Mouse (Mus musculus) c-Kit-positive CD71-negative TER-119-negative erythroid progenitor cells, embryonic 14.5 days (primary cell): ENCODE data around the gene Ank2.

Experiments
- DNase-seq: peaks from one replicate; pipeline ENCODE4 v3.0.0-alpha.2; 2013; ENCODE audit warnings: low read depth

The Ank2 gene

DNA sequence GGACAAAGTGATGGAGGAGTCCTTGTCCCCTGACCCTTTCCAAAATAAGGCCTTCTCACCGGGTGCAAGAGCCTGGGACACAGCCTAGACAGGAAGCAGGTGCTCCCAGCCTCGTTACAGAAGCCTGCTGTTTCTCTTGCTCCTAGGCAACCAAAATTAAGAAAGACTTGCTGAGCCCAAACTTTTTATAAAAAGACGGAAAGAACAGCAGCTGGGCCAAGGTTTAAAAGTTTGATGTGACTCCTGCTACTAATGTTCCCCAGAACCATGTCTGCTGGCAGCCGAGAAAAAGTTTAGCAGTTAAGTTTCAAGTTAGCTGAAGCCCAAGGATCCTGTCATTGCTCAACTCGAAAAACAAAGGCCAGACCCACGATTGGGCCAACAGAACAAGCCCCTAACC lies 480.0 kb downstream of the Ank2 start:
- DNase-seq, result no peak

DNA sequence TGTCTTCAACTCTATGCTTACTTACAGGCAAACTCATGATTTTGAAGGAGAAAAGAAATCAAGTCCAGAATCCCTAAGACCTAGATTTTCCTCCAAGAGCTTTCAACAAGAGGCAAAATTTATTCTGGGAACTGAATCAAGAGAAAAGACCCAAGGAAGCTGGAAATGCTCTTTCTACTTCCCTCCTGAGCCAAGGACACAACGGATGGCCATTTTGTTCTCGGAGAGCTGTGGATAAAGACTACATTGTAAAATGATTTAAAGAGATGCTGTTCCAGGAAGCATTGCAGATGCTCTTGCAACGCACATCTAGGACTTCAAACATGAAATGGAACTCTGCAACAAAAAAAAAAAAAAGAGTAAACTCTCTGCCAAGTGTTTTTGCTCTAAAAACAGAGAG lies 481.6 kb downstream of the Ank2 start:
- DNase-seq, result no peak

DNA sequence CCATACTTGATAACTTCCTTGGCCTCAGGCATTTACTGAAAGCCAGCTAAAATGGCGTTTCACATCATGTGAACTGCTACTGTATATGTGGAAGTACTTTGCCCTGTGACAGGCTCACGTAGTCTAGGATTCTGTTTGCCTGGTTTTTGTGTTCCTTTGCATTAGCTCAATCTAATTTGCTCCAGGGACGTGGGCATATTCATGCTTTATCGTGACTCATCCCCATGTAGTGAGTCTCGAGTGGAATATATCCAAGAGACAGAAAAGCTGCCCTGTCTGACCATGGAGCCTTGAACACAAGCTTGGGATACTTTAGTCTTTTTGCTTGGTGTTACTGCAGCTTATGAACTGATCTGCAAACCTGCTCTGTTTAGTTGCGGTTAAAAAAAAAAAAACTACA lies 483.6 kb downstream of the Ank2 start:
- no peak for DNase-seq

DNA sequence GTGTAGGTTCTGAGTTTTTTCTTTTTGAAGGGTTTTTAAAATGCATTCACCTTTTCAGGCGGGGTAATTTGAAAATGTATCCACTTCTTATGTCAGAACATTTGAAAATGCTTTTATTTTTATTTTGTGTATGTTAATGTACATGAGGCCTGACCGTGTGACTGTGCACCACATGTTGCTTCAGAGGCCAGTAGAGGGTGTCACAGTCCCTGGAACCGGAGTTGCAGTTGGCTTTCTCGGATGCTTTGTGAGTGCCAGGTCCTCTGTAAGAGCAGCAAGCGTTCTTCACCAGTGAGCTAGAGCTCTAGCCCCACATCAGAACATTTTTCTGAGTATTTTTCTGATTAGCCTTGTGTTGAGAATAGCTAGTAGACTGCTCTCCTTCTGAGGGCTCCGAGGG lies 484.0 kb downstream of the Ank2 start:
- no peak for DNase-seq

DNA sequence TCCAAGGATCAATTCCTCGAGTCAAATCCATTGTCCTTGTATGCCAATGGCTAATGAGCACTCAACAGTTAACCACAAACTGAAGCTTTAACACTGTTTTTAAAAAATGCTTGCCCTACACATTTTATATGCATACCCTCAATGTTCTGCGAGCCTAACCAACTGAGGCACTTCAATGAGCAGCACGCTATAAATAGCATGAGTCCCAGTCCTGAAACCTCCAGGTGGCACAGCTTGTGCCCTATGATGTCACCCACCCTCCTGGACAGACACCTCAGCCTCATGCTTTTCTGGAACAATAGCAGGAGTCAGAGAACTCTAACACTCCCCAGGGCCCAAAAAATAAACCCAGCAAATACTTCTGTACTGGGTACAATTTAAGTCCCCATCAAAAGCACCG lies 485.2 kb downstream of the Ank2 start:
- no peak for DNase-seq

DNA sequence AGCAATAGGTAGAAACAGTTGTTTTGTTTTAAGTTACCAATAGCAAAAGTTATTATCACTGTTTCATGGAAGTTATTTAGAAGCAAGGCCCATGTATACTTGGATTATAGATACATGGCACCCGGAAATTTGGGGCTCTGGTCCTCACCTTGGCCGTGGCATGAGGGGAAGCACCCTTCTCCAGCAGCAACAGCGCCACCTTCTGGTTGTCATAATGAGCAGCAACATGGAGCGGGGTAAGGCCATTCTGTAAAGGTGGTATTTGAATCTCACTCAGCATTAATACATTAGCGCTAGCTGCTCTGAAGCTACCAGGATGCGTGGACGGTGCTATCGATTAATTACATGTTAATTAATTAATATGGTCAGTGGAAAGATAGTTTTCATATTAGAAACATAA lies 486.6 kb downstream of the Ank2 start:
- DNase-seq, result peak; percentile 34

DNA sequence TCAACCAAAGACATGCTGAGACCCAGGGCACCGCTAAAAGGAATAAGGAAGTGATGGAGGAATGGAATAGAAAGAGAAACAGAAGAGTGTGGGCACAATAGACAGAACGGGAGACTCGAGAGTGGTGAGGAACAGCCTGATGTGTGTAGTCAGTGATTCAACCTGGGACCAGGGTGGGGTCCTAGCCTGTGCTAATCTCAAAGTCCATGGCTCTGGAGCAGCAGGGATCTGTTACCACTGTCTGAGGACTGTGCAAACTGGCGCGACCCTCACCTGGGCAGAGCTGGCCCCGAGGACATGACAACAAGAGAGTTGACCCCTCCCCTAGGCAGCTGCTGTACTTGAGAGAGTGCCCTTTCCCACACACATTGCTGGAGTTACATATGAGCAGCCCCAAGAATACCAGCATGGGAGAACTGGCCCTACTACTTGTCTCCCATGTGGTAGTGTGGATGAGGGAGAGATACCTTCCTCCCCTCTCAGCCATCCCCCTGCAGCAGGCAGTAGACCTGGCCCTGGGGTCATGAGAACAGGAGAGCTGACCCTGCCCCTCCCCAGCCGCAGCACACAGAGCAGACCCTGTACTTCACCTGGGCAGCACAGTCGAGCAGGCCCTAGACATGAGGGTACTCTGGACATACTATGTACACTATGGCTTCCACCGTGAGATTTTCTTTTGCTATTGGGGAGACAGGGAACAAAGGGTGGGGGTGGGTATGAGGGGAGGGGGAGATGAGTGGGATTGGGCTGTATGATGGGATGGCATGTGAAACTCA lies 493.1 kb downstream of the Ank2 start:
- DNase-seq, result no peak

DNA sequence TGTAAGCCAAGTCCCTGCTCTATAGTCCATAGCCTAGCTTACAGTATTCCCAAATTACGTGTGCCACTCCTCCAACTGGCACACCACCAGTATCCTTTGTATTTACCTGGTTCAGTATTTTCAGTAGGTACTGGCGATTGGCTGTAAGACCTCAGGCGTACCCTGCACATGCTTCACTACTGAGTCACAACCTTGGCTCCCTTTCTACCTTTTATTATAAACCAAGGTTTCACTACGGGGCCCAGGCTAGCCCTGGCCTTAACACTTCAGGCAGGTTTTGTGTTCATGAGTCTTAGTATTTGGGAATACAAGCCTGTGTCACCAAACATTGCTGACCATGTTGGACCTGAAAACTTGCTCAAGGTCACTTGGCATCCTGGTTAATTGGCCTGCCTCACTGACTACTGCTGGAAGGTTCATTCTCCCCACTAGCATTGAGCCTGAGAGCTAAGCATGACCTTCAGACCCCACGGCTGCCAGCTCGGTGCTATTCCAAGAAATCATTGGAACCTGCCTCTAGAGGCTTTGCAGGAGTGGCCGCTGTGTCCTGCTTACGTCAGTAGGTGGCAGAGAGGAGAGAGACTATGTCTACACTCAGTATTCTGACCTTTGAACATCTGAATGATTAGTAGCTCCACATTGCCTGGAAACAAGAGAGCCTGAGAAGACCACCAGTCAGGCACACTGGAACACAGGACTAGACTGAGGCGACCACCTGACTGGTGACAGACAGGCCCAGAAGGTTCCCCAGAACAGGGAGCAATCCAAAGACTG lies 494.1 kb downstream of the Ank2 start:
- DNase-seq, result no peak

DNA sequence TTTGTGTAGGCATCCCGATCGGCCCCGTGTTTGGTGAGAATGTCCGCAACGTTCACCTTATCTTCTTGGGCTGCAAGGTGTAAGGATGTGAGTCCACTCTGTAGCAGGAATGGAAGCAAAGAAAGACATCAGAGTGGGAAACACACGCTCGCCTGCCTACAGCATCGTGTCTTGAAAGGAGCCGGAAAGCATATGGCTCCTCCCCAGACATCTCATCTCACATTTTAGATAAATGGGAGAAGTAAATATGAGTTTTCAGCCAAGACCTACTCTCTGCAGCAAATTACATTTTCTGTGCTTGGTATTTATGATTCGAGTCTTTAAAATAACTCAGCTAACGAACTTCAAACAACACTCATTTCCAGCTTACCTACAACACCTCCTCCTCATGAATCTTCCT lies 495.2 kb downstream of the Ank2 start:
- DNase-seq, result no peak

DNA sequence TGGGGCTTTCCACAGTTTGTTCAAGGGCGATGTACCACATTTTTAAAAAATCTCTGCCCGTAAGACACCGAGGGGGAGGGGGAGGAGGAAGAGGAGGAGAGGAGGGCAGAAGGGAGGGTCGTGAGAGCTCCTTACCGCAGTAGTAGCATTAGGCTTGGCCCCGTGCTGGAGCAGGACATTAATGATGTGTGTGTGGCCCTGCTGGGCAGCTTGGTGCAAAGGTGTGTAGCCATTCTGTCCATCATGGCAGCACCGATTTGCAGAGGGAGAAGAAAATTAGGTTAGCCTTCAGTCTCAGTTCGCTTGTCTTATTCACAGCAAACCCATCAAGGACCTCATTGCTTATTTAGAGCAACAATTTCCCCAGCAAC lies 500.4 kb downstream of the Ank2 start:
- no peak for DNase-seq

DNA sequence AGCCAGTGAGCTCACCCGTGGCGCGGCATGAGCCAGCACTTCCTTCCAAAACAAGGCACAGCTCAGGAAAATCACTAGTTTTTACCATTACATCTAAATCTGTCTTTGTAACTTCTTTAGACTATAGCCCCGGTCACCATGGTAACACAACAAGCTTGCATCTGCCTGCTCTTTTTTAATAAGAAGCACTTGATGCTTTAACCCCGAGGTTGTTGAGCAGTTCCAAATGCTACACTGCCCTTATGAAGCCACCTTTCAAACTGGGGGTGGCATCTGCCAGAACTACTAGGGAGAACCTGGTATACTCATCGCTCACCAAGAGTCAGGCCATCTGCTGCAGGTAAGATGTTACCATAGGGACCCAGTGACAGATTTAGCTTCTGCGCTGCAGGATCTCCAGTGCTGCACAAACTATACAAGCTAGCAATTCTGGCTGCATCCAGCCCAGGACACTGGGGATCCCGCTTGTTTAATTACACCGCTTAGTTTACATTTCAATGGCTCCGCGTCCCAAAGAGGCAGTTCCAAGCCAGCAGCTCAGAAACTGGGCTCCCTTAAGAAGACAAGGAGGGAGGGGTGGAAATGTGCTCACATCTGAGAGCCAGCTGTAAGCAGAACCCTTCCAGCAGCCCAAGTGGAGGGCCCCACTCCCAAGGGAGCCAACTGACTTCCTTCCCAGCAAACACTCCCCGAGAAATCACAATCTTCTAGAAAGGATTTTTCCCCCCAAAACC lies 501.0 kb downstream of the Ank2 start:
- DNase-seq, result no peak

DNA sequence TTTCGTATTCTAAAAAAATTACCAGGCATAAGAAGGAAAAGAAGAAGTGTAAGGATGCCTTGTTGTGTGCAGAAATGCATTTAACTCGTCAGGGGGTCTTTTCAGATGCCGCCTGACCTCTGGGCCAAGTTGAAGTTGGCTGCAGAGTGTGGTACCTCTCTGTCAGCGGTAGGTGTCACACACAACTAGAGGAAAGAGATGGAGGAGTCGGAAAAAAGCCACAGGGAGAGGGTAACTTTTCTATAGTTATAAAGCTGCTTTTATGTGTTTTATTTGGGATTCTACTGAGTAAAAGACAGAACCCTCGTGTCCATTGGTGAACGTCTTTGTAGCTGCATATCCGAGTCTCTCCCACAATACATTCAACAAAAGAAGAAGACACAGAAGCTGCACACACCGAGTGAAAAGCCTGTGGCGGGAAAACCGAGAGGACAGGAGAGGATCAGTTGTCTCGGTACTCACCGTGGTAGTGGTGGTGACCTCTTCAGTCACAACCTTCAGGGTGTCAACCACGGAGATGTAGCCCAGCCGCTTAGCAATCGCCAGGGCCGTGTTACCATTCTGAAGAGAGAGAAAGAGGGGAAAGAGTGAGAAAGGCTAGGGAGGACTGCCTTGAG lies 501.7 kb downstream of the Ank2 start:
- DNase-seq, result no peak

DNA sequence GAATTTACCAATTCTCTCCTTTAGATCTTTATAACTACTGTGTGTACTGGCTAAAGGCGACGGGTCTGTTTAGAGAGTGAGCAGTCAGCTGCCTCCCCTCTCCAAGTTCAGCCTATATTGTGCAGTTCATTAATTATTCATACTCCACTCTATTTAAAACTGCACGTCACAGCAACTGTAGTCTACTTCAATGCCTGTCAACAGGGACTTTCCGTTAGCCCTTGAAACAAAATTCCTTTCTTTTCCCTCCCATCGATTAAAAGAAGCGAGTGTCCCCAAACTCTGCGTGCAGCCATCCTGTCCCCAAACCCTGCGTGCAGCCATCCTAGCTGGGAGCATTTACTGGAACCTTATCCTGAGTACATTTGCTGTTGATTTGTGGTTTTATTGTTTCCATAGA lies 502.4 kb downstream of the Ank2 start:
- DNase-seq, result no peak

DNA sequence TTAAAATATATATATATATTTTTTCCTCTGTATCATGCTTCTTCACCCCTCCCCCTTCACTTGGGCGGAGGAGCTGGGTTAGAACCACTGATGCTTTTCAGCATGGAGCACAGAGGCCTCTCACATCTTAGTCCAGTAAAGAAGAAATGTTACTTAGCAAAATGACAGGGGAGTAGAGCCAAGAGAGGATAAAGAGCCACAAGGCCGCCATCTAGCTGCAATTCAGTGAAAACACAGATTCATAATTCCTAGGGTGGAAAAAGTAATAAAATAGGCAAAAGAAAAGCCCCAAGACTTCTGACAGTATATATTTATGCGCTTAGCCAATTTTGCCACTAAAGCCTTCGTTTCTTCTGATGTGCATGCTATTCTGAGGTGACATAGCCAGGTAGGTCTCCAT lies 503.2 kb downstream of the Ank2 start:
- DNase-seq, result no peak

DNA sequence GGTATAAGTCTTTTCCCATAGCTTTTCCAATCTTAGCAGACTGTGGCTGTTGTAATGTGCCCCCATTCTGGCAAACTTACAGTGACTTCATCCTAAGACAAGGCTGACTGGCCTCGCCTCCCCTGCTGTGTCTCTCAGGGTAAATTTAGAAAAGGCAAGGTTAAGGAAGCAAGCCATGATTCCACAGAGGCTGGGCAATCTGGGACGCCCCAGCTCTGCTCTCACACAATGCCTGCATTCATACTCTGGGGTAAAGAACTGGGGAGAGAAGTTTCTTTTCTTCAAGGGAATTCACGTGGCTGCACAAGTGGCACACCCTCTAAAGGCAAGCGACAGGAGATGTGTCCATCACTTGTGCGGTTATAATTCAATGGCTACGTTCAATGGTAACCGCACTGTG lies 505.0 kb downstream of the Ank2 start:
- no peak for DNase-seq

DNA sequence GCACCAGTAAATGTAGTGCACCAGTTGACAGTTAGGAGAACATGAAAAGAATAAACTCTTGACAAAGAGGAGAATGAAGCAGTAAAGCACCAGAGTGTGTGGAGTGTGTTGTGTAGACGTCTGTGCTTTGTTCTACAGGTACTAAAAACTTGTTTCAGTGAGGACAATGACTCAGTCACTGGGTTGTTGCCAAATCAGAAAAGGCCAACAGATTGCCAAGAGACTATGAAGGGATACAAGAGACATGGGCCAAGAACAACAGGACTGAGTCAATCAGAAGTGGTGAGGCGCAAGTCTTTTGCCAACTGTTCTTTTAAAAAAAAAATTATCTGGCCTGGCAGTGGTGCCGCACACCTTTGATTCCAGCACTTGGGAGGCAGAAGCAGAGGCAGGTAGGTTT lies 509.2 kb downstream of the Ank2 start:
- no peak for DNase-seq

DNA sequence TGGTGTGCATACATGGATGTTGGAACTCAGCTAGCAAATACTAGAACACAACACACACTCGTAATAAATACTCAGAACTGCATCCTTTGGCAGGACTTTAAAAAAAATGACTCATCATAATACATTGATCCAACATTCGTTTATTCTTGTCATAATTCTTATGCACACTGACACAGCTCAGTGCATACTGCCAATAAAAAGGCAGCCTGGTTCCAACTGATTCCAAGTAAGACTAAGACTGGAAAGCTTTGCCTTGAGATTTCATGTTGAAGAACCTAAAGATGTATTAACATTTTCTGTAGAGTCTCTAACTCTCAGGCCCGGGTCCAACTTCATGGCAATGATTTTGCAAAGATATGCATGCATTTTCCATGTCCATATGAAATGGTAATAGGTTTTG lies 512.5 kb downstream of the Ank2 start:
- DNase-seq, result no peak

DNA sequence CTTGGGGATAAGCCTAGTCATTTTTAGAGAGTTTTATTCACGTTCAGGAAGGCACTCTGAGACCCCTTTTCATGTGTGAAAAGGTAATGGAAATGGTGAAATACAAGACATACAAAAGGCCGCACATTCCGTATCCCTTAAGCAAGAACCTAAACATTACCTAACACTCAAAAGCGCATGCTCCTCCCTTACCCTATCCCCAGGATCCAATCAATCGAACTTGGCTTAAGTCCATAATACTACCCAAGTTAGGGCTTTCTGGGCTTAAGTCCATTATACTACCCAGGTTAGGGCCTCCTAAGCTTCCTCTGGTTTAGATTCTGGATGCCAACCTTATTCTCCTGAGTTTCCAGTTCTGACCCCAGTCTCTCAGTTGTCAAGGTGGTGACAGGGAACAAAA lies 516.3 kb downstream of the Ank2 start:
- no peak for DNase-seq

DNA sequence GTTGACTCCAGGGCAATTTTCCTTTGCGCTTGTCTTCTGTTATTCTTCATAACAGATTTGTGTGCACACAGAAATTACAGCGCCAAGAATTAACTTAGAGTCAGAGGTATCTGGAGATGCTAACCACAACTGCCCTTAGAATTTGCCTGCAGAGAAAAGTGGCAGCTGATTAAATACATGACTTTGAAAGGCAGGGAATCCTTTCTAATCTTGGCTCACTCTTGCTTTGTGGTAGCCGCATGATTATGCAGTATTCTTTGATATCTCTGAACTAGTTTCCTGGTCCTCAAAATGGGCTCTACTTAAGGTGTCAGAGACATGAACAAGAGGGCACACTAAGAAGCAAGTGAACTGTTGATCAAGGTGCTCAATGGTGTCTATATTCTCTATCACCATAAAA lies 518.0 kb downstream of the Ank2 start:
- no peak for DNase-seq

DNA sequence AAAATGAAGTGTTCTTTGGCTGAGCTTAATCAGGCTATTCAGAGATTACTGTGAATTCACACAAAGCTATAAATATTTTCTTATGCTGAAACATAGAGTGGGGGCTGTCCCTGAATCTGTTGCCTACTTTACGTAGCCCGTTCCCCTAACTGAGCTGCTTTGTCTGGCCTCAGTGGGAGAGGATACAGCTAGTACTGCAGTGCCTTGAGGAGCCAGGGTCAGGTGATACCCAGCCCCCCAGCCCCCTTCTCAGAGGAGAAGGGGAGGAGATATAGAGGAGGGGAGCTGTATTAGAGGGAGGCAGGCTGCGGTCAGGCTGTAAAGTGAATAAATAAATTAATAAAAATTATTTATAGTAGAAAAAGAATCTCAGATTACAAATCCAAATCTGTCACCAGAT lies 519.5 kb downstream of the Ank2 start:
- no peak for DNase-seq

DNA sequence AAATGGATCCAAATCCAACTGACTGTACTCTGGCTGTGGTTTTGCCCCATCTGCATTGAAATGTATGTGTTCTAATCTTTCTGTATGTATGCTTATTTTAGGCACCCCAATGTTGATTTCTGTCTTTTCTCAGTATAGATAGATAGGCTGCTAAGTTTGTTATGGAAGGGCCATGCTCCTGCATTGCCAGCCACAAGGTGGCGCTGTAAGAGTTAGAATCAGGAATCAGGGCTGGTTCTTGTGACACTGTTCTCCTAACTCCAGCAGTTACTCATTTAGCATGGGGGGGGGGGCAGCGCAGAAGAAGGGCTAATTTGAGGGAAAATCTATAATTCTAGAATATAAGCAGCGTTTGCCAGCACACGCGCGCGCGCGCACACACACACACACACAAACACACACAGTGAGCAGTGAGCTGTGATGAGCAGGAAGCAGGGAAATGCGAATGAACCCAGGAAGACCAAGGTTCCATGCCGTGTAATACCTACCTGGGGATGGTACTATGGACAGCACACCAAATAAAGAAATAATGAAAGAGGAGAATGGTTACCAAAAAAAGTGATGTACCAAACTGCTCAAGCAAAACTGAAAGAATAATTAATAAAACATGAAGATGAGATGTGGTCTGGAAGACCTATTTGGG lies 520.3 kb downstream of the Ank2 start:
- DNase-seq, result peak; percentile 23

DNA sequence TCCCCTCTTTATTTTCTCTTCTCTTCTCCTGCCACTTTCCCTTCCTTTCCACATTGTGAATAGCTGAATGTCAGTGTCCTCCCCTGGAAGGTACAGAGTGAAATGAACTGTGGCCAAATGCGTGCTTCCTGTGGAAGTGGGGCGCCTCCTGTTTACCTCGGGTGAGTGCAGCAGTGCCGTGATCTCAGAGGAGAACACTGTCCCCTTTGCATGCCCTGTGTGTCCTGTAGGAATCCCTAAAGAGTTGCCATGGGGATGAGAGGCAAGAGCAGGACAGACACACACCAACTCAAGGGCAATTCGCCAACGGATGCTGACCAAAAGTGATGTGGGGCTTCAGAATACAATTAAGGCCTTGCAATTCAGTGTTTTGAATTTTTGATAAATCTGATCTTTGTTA lies 521.8 kb downstream of the Ank2 start:
- no peak for DNase-seq
